Mouse (Mus musculus): ENCODE measurements around the gene D630036H23Rik. TPM values are rescaled to one million over a fixed set of nuclear protein-coding genes. Genes with fewer than 3 reads are reported as not detected.
"Not testable (repeated sequence)": the region's sequence is repeated elsewhere in the genome, so short reads cannot be mapped to it uniquely, and the experiment has no call there.

The D630036H23Rik gene
- 1.3 and 1.6 TPM in 2 replicates for polyA plus RNA-seq (2015; fragmentation: Nextera tagmentation; extraction: Ambion mirVana)

DNA sequence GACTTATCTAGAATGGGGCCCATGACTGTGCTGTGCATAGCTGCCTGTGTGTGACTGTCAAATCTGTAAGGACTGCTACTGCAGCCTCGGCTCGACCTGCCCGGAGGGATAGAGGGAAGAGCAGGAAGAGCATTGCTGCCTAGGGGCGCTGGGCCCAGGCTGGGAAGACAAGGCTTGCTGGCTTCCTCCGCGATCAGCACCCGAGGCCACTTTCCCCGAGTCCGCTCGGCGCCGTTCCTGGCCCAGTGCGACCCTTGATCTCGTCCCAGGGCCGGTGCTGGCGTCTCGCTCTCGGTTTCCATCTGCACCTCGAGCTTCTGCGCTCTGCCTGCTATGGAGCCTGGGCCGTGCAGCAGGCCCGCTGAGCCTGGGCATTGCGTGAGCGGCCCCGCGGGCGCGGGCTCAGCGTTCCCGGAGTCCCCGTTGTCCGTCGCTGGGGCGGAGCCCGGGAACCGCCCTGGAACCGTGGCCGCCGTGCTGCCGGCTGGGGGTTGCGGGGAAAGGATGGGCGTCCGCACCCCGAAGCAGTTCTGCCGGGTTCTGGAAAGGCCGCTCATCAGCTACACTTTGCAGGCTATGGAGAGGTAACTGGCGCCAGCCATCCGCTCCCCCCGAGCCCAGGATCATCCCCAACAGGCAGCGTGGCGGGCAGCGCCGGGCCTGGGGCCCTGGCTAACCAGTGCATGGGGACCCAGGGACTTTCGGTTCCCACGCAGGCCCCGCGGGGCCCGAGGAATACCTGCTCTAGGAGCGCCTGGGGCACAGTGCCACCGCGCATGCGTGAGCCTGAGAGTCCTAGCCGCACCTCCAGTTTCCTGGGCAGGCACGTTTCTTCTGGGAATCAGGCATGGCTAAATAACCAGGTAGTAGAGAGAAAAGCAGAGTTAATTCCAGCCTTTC, at the start of gene D630036H23Rik, which contains the start of gene Ispd:
Gene D630036H23Rik (minus strand): TSS at position 741 of the 900 bp plus-strand sequence.
Gene Ispd (plus strand): TSS at position 10 of the 900 bp plus-strand sequence.
- Histone ChIP-seq H3K9me3 (replicated peaks) (no peaks in the 10 kb centered on the region), H3K27ac (peak within 1 kb of the TSS; percentile 95), H3K9ac (peak within 1 kb of the TSS; percentile 83), H3K4me3 (peak within 1 kb of the TSS; percentile 75), H3K4me1 (replicated peaks) (peaks cover 12% of the 10 kb centered on the region), H3K4me2 (peak within 1 kb of the TSS; percentile 83), H3K27me3 (no peaks in the 10 kb centered on the region), H3K36me3 (no peaks in the 10 kb centered on the region)
- peak; percentile 91 for ATAC-seq (replicated peaks; ENCODE audit: insufficient number of reproducible peaks, insufficient read depth, low FRiP score, low read depth)
- under 1% methylated on average over 64 of the region's 64 CpGs for WGBS

- no peak for ATAC-seq (replicated peaks; ENCODE audit: insufficient number of reproducible peaks, insufficient read depth, low FRiP score, low read depth)
- H3K27ac ChIP-seq = no peak overlapping the region
- H3K4me2 ChIP-seq = no peak overlapping the region
- no peaks in the 10 kb centered on the region for H3K4me1 ChIP-seq (replicated peaks)
- no peaks in the 10 kb centered on the region for H3K9me3 ChIP-seq (replicated peaks)
- no peaks in the 10 kb centered on the region for H3K36me3 ChIP-seq
- WGBS = 69% methylated on average over 15 of the region's 15 CpGs
- H3K27me3 ChIP-seq = no peaks in the 10 kb centered on the region
- no peak overlapping the region for H3K9ac ChIP-seq
- no peak overlapping the region for H3K4me3 ChIP-seq
These were observed 44.4 kb upstream of the D630036H23Rik start for GRCm38 (mm10) chr12:36426163-36427045.

DNA sequence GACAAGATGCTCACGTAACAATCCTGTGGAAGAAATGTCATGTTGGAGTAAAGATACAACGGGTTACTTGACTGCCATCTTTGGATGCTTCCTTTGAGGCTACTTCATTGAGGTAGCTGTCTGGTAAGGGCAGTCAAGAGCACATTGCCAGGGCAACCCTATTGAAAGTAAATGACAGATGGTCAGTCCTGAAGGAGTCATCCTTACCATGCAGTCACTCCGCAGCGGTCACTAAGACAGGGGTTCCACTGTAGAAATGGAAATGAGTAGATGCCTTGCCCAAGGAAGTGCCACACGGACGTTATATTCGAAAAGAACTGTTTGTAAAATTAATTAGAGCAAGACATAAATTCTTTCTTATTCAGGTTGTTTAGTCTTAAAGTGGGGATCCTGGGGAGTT, 43.3 kb upstream of the D630036H23Rik start:
- no peak overlapping the region for H3K4me3 ChIP-seq
- no peak overlapping the region for H3K9ac ChIP-seq
- no peaks in the 10 kb centered on the region for H3K4me1 ChIP-seq (replicated peaks)
- H3K9me3 ChIP-seq (replicated peaks) = no peaks in the 10 kb centered on the region
- no peak for ATAC-seq (replicated peaks; ENCODE audit: insufficient number of reproducible peaks, insufficient read depth, low FRiP score, low read depth)
- H3K4me2 ChIP-seq = no peak overlapping the region
- WGBS = 91% methylated on average over 7 of the region's 7 CpGs
- no peaks in the 10 kb centered on the region for H3K36me3 ChIP-seq
- H3K27me3 ChIP-seq = no peaks in the 10 kb centered on the region
- H3K27ac ChIP-seq = no peak overlapping the region

DNA sequence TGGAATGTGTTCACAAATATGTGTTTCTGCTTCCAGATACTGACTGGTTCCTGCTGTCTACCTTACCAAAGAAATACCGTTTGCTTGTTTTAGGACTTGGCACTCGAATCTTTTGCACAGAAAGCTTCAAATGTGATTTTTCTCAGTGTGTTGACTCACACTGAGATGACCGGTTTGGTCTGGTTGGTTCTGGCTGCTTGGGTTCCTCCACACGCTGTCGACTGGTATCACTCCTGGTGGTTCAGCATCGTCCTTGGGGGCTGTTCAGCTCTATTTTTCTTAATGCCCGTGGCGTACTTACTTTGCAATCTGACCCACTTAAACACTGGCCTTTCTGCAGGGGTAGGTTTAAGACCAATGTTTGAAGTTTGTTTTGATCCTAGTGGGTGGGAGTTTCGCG, 41.7 kb upstream of the D630036H23Rik start:
- H3K4me3 ChIP-seq = no peak overlapping the region
- ATAC-seq (replicated peaks; ENCODE audit: insufficient number of reproducible peaks, insufficient read depth, low FRiP score, low read depth) = no peak
- no peak overlapping the region for H3K4me2 ChIP-seq
- H3K27me3 ChIP-seq = no peaks in the 10 kb centered on the region
- H3K9ac ChIP-seq = no peak overlapping the region
- no peaks in the 10 kb centered on the region for H3K9me3 ChIP-seq (replicated peaks)
- 72% methylated on average over 10 of the region's 10 CpGs for WGBS
- no peak overlapping the region for H3K27ac ChIP-seq
- H3K4me1 ChIP-seq (replicated peaks) = no peaks in the 10 kb centered on the region
- H3K36me3 ChIP-seq = no peaks in the 10 kb centered on the region

- Histone ChIP-seq H3K27ac (0 out of 2 replicates have a peak overlapping the region, but pooled peaks have one; percentile 5), H3K4me3 (no peak overlapping the region), H3K27me3 (no peaks in the 10 kb centered on the region), H3K36me3 (no peaks in the 10 kb centered on the region), H3K4me1 (replicated peaks) (no peaks in the 10 kb centered on the region), H3K4me2 (no peak overlapping the region), H3K9ac (no peak overlapping the region), H3K9me3 (replicated peaks) (no peaks in the 10 kb centered on the region)
- ATAC-seq (replicated peaks; ENCODE audit: insufficient number of reproducible peaks, insufficient read depth, low FRiP score, low read depth) = no peak
- 66% methylated on average over 2 of the region's 2 CpGs for WGBS
These were observed 13.1 kb upstream of the D630036H23Rik start for GRCm38 (mm10) chr12:36395115-36395514.

- H3K36me3 ChIP-seq = no peaks in the 10 kb centered on the region
- H3K9me3 ChIP-seq (replicated peaks) = no peaks in the 10 kb centered on the region
- no peak overlapping the region for H3K27ac ChIP-seq
- WGBS = 82% methylated on average over 4 of the region's 4 CpGs
- no peak overlapping the region for H3K4me3 ChIP-seq
- no peaks in the 10 kb centered on the region for H3K27me3 ChIP-seq
- H3K9ac ChIP-seq = no peak overlapping the region
- ATAC-seq (replicated peaks; ENCODE audit: insufficient number of reproducible peaks, insufficient read depth, low FRiP score, low read depth) = no peak
- no peak overlapping the region for H3K4me2 ChIP-seq
- 0 out of 2 replicates have a peak, but pooled peaks cover 4% of the 10 kb centered on the region for H3K4me1 ChIP-seq (replicated peaks)
These were observed 5.0 kb upstream of the D630036H23Rik start for GRCm38 (mm10) chr12:36386991-36387390.

DNA sequence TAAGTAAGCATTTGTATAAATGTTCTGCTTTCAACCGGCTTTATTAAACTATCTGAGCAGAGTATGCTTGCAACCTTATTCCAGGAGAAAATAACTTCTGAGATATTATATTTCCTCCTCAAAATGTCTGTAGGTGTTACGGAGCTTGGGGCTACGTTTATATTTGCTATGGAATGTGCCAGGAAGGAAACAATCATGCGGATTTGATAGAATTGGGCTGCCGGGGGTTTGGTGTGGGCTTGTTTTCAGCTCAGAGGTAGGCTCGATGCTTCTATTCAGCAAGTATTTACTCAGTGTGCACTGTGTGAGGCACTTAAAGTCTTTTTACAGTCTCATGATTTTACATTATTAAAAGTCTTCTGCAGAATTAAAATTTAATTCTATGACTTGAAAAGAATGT, 3.4 kb upstream of the D630036H23Rik start:
- 65% methylated on average over 6 of the region's 6 CpGs for WGBS
- no peak overlapping the region for H3K9ac ChIP-seq
- H3K27me3 ChIP-seq = no peaks in the 10 kb centered on the region
- no peaks in the 10 kb centered on the region for H3K9me3 ChIP-seq (replicated peaks)
- no peak overlapping the region for H3K27ac ChIP-seq
- H3K4me1 ChIP-seq (replicated peaks) = peaks cover 12% of the 10 kb centered on the region
- no peak overlapping the region for H3K4me2 ChIP-seq
- no peaks in the 10 kb centered on the region for H3K36me3 ChIP-seq
- no peak for ATAC-seq (replicated peaks; ENCODE audit: insufficient number of reproducible peaks, insufficient read depth, low FRiP score, low read depth)
- H3K4me3 ChIP-seq = no peak overlapping the region

DNA sequence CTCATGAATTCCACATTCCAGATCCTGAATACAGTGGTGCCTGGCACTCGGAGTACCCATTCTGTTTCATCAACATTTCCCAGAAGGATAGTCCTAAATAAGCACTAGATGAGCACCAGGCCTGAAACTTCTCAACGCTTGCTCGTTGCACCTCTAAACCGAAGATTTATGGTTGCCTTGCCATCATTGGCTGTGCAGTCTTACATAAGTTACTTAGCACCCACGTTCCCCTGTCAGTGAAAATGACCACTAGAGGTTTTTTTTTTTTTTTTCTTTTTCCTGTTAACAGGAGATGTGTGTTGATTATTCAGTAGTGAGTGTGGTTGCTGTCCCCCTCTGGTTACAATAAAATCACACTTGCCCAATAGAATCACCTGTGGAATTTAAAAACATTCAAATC, 1.2 kb downstream of the D630036H23Rik start:
- Histone ChIP-seq H3K9ac (no peak overlapping the region), H3K27ac (peak overlapping the region; percentile 95; the same call in 1 of the 2 replicates), H3K4me1 (replicated peaks) (peaks cover 12% of the 10 kb centered on the region), H3K4me2 (peak overlapping the region; percentile 83), H3K4me3 (no peak overlapping the region), H3K9me3 (replicated peaks) (no peaks in the 10 kb centered on the region), H3K36me3 (no peaks in the 10 kb centered on the region), H3K27me3 (no peaks in the 10 kb centered on the region)
- no peak for ATAC-seq (replicated peaks; ENCODE audit: insufficient number of reproducible peaks, insufficient read depth, low FRiP score, low read depth)
- 66% methylated on average over 5 of the region's 5 CpGs for WGBS

- ATAC-seq (replicated peaks; ENCODE audit: insufficient number of reproducible peaks, insufficient read depth, low FRiP score, low read depth) = no peak
- no peak overlapping the region for H3K9ac ChIP-seq
- H3K4me2 ChIP-seq = no peak overlapping the region
- WGBS = 70% methylated on average over 3 of the region's 3 CpGs
- H3K4me3 ChIP-seq = no peak overlapping the region
- peaks cover 12% of the 10 kb centered on the region for H3K4me1 ChIP-seq (replicated peaks)
- H3K36me3 ChIP-seq = no peaks in the 10 kb centered on the region
- no peak overlapping the region for H3K27ac ChIP-seq
- H3K27me3 ChIP-seq = no peaks in the 10 kb centered on the region
- H3K9me3 ChIP-seq (replicated peaks) = no peaks in the 10 kb centered on the region
These were observed 1.7 kb downstream of the D630036H23Rik start for GRCm38 (mm10) chr12:36380254-36380653.

DNA sequence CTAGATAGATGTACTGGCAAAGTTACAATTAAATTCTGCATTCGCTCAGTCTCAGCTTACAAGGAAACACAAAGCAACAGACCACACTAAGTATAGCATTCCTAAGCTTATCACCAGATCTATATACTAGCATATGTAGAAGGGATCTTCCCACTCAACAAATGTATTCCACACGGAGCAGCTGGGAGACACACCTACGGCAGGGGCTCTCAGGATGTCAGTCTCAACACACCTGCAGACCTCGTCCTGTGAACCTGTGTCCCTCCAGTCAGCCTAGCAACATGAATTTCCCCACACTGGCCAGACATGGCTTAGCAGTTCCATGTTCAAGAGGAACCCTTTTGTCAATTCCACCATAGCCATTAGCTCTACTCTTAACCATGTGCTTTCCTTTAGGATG, 5.6 kb downstream of the D630036H23Rik start:
- WGBS = 77% methylated on average over 3 of the region's 4 CpGs

More for the DNA sequence above, 5.6 kb downstream of the D630036H23Rik start:
- H3K4me1 ChIP-seq (replicated peaks); H3K4me3 ChIP-seq; H3K9ac ChIP-seq; ATAC-seq (replicated peaks; ENCODE audit: insufficient number of reproducible peaks, insufficient read depth, low FRiP score, low read depth); H3K27ac ChIP-seq; H3K36me3 ChIP-seq; H3K9me3 ChIP-seq (replicated peaks); H3K4me2 ChIP-seq; H3K27me3 ChIP-seq: not testable (repeated sequence)

All from heart, embryonic 15.5 days (tissue).